Mouse (Mus musculus) heart, adult 2 months (tissue): ENCODE results near the gene Gm26920. TPM values are rescaled to one million over a fixed set of nuclear protein-coding genes. Genes with fewer than 3 reads are reported as not detected.
"Not testable (repeated sequence)": the region's sequence is repeated elsewhere in the genome, so short reads cannot be mapped to it uniquely, and the experiment has no call there.

Experiments
- DNase-seq, 2 experiments: peaks; one replicate each; pipeline ENCODE4 v3.0.0; 2021
- H3K27ac ChIP-seq: fragments of 200-600 bp; 2 replicates; pipeline ENCODE4 v1.8.1; 2022
- H3K27me3 ChIP-seq: fragments of 200-500 bp; 2 replicates; pipeline ENCODE4 v1.6.1; 2012; ENCODE audit warnings: mild to moderate bottlenecking, low read length, inconsistent platforms, mixed read lengths; ENCODE audit not compliant: control insufficient read depth, insufficient read depth
- H3K36me3 ChIP-seq: fragments of 200-500 bp; 2 replicates; pipeline ENCODE4 v1.6.1; 2012; ENCODE audit warnings: low read length, inconsistent platforms; ENCODE audit not compliant: control insufficient read depth, insufficient read depth
- H3K4me1 ChIP-seq: fragments of 200-500 bp; 2 replicates; pipeline ENCODE4 v1.6.1; 2011; ENCODE audit warnings: low read length; ENCODE audit not compliant: control insufficient read depth, insufficient read depth
- H3K4me3 ChIP-seq: fragments of 200-600 bp; 2 replicates; pipeline ENCODE4 v1.8.1; 2022
- H3K79me2 ChIP-seq: fragments of 200-500 bp; replicated peaks from 2 replicates; pipeline ENCODE4 v1.6.1; 2012; ENCODE audit warnings: mild to moderate bottlenecking, inconsistent platforms, low read length, moderate library complexity, mixed read lengths; ENCODE audit not compliant: control insufficient read depth, insufficient read depth
- H3K9ac ChIP-seq: fragments of 200-500 bp; 2 replicates; pipeline ENCODE4 v1.6.1; 2012; ENCODE audit warnings: low read depth, mild to moderate bottlenecking, control low read depth, inconsistent platforms, low read length, mixed read lengths
- CTCF ChIP-seq: fragments of 200-600 bp; IDR thresholded peaks from 2 replicates; pipeline ENCODE4 v1.8.1; 2022; ENCODE audit warnings: antibody characterized with exemption, mild to moderate bottlenecking, moderate library complexity
- EP300 ChIP-seq: fragments of 200-500 bp; IDR thresholded peaks from 2 replicates; pipeline ENCODE4 v1.6.1; 2011; ENCODE audit warnings: low read depth, low read length, control low read depth; ENCODE audit not compliant: insufficient read depth
- POLR2A ChIP-seq: fragments of 200-500 bp; IDR thresholded peaks from 2 replicates; pipeline ENCODE4 v1.6.1; 2011; ENCODE audit warnings: mild to moderate bottlenecking, low read depth, low read length, control low read depth; ENCODE audit not compliant: insufficient read depth
- WGBS: fragments of 180-500 bp; shearing (Covaris S2); methylation state at CpG from one replicate; pipeline ENCODE4 v1.1.7; 2018; 5-methylcytosine and 5-hydroxymethylcytosine counted together
- intact Hi-C: fragments of 180-260 bp; cut with DNase I; formaldehyde crosslinking; loops from one replicate; pipeline ENCODE4 v1.15.1; 2025
- polyA plus RNA-seq: library from polyadenylated mRNA; depleted of rRNA; stranded (reverse); fragments of >200 nt; gene quantifications from 2 replicates; pipeline ENCODE4 v1.2.3, GENCODE M21; 2012
- total RNA-seq, 2 experiments: library from RNA; stranded (reverse); gene quantifications; 2 replicates each; pipeline ENCODE4 v1.2.3; 2021

Gm26920 gene
- total and polyA plus RNA-seq, 3 experiments, result 0.84 TPM; not detected in 2

GRCm38 (mm10) chr7:30121308-30122187 is 31.3 kb upstream of the Gm26920 start, which contains the start of gene Zfp382:
Zfp382 (plus strand) TSS chr7:30121942.
- H3K79me2 ChIP-seq, result no peaks in the 10 kb centered on the region
- peak within 1 kb of the TSS; percentile 89 for H3K4me3 ChIP-seq
- no peaks in the 10 kb centered on the region for H3K4me1 ChIP-seq
- DNase-seq, result peak; percentile 94 to 95
- H3K36me3 ChIP-seq, result no peaks in the 10 kb centered on the region
- intact Hi-C loops, result loop anchor here (2.0 to 5.0 kb wide), 4 partner anchors 25 to 96 kb away; partner anchors contain the start of gene Zfp146
- WGBS, result under 1% methylated on average over 61 of the region's 61 CpGs
- H3K27ac ChIP-seq, result peak within 1 kb of the TSS; percentile 85
- peak within 1 kb of the TSS; percentile 79 for H3K9ac ChIP-seq
- no peak for TF ChIP-seq EP300
- TF ChIP-seq POLR2A, result peak; percentile 65
- peak; percentile 41 for TF ChIP-seq CTCF
- H3K27me3 ChIP-seq, result no peaks in the 10 kb centered on the region

GRCm38 (mm10) chr7:30117935-30118334 is 27.7 kb upstream of the Gm26920 start:
- H3K27me3 ChIP-seq, intact Hi-C loops, DNase-seq, H3K9ac ChIP-seq, H3K36me3 ChIP-seq, H3K4me1 ChIP-seq, H3K27ac ChIP-seq, H3K4me3 ChIP-seq, H3K79me2 ChIP-seq: not testable (repeated sequence)
- 91% methylated on average over 12 of the region's 12 CpGs for WGBS

- no peaks in the 10 kb centered on the region for H3K27me3 ChIP-seq
- intact Hi-C loops, result no loop called here
- H3K9ac ChIP-seq, result no peak overlapping the region
- 90% methylated on average over 5 of the region's 5 CpGs for WGBS
- no peak for DNase-seq
- no peaks in the 10 kb centered on the region for H3K79me2 ChIP-seq
- no peaks in the 10 kb centered on the region for H3K36me3 ChIP-seq
- TF ChIP-seq CTCF, result no peak
- TF ChIP-seq POLR2A, result no peak
- no peak for TF ChIP-seq EP300
- H3K4me3 ChIP-seq, result no peak overlapping the region
- no peaks in the 10 kb centered on the region for H3K4me1 ChIP-seq
- no peak overlapping the region for H3K27ac ChIP-seq
Measured at GRCm38 (mm10) chr7:30116076-30116475, 25.9 kb upstream of the Gm26920 start.

- DNase-seq, result peak; percentile 41 to 45
- Histone ChIP-seq H3K79me2 (peaks cover 2% of the 10 kb centered on the region; the same call in 1 of the 2 replicates), H3K4me1 (peaks cover 1% of the 10 kb centered on the region; the same call in 1 of the 2 replicates), H3K27ac (peak overlapping the region; percentile 36), H3K36me3 (peaks cover 4% of the 10 kb centered on the region), H3K27me3 (no peaks in the 10 kb centered on the region), H3K9ac (no peak overlapping the region), H3K4me3 (0 out of 2 replicates have a peak overlapping the region, but pooled peaks have one; percentile 1)
- intact Hi-C loops, result no loop called here
- TF ChIP-seq CTCF, result no peak
- TF ChIP-seq EP300, result no peak
- TF ChIP-seq POLR2A, result no peak
- 76% methylated on average over 13 of the region's 13 CpGs for WGBS
Measured at GRCm38 (mm10) chr7:30099297-30099696, 9.1 kb upstream of the Gm26920 start.

GRCm38 (mm10) chr7:30095551-30096125 is 5.4 kb upstream of the Gm26920 start:
- intact Hi-C loops, result loop anchor here (1.0 to 2.0 kb wide), 2 partner anchors 25 to 75 kb away; partner anchors contain the start of gene Zfp382
- Histone ChIP-seq H3K4me3 (peak overlapping the region; percentile 63), H3K27me3 (no peaks in the 10 kb centered on the region), H3K27ac (peak overlapping the region; percentile 96), H3K36me3 (peaks cover 2% of the 10 kb centered on the region), H3K79me2 (peaks cover 2% of the 10 kb centered on the region; the same call in 1 of the 2 replicates), H3K9ac (no peak overlapping the region; the same call in 1 of the 2 replicates), H3K4me1 (peaks cover 3% of the 10 kb centered on the region)
- no peak for DNase-seq
- WGBS, result 3% methylated on average over 5 of the region's 5 CpGs
- TF ChIP-seq POLR2A, result no peak
- TF ChIP-seq CTCF, result no peak
- no peak for TF ChIP-seq EP300
